Mouse (Mus musculus) gastrocnemius, postnatal 25 days (tissue): ENCODE results near the gene Fryl. TPM values are rescaled to one million over a fixed set of nuclear protein-coding genes. Genes with fewer than 3 reads are reported as not detected.
A peak's percentile ranks its signal among the peaks of the same experiment; 100 is the strongest.

Experiments
- DNase-seq: peaks from one replicate; pipeline ENCODE4 v3.0.0; 2022
- total RNA-seq, 2 experiments: library from RNA; stranded (reverse); gene quantifications; 1 replicate in 1 of 2; 2 replicates in 1 of 2; pipeline ENCODE4 v1.2.3; 2021

The Fryl gene
- total RNA-seq, 2 experiments from 2014 or later: 14.6 to 15.2 TPM

DNA sequence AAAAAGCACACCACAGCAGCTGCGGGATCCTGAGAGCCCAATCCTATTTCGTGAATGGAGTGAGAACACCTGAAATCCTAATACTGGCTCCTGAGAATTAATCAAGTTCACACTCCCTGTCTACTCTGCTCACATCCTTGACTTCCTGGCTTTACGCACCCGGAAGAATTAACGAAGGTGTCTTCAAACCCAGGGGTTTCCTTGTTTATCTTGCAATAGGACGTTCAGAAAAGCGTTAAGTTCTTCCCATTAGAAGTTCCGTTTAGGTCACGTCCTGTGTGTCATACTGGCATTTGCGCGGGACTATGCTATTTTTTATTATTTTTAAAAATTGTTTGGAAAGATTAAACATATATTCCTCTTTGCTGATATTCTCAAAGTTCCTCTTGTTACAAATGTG lies 677 bp upstream of the Fryl start:
- no peak for DNase-seq

- peak; percentile 54 for DNase-seq
Observed at GRCm38 (mm10) chr5:73255321-73256251, 833 bp downstream of the Fryl start.

DNA sequence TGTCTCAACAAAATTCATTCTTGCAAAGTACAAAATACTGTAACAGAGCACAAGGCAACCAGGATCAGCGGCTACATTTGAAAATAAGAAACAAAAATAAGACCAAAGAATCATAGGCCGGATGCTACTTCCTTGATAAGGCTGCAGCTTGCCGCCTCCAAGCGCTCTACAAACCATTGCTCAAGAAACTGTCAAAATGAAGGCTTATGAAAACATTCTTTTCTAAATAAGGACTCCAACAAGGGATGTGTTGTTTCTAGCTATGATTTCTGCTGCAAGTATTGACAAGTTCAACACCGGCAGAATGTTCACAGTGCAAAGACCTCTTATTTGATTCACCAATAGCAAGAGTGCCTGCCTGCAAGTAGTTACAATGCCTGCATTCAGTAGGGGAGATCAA lies 1.8 kb downstream of the Fryl start:
- DNase-seq: no peak

GRCm38 (mm10) chr5:73252739-73253138 lies 3.7 kb downstream of the Fryl start:
- no peak for DNase-seq

- DNase-seq: no peak
Observed at GRCm38 (mm10) chr5:73249341-73249740, 7.1 kb downstream of the Fryl start.

- no peak for DNase-seq
Observed at GRCm38 (mm10) chr5:73248211-73248610, 8.2 kb downstream of the Fryl start.

DNA sequence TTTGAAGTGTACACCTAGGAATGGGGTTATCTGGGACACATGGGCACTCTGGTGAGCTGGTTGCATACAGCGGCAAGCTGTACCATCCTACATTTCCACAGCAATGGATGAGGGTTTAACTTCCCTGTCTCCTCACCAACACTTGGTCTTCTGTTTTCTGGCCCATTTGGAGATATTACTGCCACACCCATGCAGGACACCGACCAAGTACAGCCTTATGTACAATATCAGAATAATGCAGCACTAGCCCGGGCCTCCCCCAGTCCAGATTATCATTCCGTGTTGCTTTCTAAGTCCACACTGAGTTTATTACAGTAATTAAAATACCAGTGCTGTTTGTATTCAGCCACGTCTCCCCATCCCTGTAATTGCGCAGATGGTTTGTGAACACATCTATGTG lies 10.0 kb downstream of the Fryl start:
- no peak for DNase-seq

DNA sequence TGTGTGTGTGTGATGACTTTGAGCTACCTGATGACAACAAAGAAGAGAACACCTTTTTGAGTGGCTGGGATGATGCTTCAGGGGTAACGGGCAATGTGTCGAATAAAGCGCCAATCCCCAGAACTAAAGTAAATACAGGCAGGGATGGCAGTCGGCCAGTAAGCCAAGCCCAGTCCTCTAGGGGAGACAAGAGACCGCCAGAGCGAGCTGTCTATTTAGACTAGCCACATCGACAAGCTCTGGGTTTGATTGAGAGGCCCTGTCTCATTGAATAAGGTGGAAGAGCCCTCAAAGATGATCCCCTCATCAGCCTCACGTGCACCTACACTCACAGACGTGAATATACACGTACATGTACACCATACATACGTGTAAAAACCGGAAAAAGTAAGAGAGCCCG lies 12.0 kb downstream of the Fryl start:
- no peak for DNase-seq

GRCm38 (mm10) chr5:73241966-73242365 lies 14.5 kb downstream of the Fryl start:
- no peak for DNase-seq

DNA sequence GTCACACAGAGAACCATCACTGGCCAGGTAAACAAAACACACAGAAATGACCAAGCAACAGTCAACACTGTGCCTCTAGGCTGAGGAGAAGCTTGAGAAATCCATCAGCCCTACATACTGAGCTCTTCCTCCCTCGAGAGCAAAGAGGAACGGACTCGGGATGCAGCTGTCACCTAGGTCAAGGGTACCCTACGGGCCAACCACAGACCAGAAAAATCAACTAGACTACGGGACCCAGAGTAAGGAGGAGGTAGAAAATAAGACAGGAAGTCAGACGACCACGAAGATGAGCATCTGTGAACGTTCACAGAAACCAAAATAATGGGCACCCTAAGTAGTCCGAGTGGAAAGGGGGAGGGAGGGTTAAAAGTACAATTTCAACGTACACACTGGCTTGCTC lies 15.1 kb downstream of the Fryl start:
- DNase-seq: no peak

- DNase-seq: no peak
Observed at GRCm38 (mm10) chr5:73240391-73240790, 16.0 kb downstream of the Fryl start.

GRCm38 (mm10) chr5:73236894-73237334 lies 19.5 kb downstream of the Fryl start:
- no peak for DNase-seq

DNA sequence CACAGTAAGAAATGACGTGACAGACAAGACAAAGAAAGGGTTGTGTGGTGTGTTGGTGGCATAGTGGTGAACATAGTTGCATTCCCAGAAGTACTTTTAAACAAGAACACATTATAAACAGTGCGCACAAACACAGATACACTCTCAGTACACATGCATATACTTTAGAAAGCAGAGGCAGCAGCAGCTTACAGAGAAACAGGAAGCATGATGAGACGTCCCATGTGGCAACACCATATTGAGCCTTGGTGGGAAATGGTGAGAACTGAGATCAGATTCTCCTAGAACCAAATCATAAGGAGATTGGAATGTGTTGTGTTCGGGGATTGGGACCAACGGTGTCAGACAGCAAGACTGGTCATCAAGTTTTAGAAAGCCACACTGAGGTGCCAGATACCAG lies 21.2 kb downstream of the Fryl start:
- DNase-seq: no peak

GRCm38 (mm10) chr5:73233018-73233881 lies 23.2 kb downstream of the Fryl start:
- no peak for DNase-seq

DNA sequence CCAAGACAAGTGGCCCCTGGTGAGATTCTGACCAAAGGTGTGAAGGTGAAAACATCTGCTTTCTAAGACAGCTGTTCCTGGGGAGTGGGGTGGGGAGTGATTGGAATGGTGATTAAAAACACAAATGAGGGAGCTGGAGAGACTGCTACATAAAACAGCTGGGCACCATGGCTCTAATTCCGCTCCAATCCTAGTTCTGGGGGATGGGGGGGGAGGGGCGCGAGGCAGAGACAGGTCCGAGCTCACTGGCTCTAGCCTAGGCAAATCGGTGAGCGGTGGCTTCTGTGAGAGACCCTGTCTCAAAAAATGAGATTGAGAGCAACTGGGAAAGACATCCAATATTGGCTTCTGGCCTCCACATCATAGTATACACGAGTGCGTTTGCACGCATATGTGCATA lies 24.2 kb downstream of the Fryl start:
- no peak for DNase-seq

- no peak for DNase-seq
Observed at GRCm38 (mm10) chr5:73231835-73232234, 24.6 kb downstream of the Fryl start.

GRCm38 (mm10) chr5:73230171-73230570 lies 26.2 kb downstream of the Fryl start:
- no peak for DNase-seq

DNA sequence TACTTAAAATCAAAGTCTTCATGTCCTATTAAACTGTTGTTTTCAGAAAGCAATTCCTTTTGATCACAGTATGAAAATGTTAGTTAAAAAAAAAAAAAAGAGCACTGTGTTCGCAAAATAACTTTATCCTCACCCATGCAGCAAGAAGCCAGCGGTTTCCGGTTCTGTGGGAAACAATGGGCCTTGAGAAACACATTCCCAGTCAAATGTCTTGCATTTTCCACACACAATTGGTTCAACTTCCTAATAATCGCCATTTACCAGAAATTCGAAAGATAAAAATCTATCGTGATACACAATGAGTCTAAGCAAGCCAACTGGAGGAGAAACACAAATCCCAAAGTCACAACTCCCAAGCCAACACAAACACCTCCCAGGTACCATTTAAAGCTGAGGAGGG lies 27.0 kb downstream of the Fryl start:
- no peak for DNase-seq

DNA sequence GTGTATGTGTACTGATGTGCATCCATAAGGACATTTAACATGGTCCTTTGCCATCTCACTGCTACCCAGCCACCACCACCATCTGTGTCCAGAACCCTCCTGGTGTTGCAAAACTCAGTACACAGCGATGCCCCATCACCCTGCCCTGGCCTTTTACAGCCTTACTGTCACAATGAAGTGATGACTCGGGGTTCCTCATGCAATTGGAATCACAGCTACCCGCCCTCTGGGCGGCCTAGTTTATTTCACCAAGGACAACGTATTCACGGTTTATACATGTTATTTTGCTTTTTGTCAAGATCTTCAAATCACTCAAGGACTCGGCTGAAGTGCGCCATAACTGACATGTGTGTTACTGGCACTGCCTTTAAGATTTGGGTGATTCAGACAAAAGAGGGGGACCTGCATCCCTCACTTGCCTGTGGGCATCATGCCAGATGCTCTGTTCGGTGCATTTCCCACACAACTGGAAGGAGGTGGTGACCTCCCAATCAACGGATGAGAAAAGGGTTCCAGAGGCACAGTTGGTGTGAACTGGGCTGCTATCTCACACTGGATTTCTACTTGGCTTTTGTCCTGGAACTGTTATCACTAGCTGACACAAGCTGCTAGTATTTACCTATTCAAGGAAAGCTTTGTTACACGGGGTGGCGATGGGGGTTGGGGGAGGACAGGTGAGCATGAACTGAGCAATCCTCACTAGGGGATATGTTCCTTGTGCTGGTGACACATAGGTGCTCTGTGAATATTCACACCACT lies 27.9 kb downstream of the Fryl start:
- no peak for DNase-seq

DNA sequence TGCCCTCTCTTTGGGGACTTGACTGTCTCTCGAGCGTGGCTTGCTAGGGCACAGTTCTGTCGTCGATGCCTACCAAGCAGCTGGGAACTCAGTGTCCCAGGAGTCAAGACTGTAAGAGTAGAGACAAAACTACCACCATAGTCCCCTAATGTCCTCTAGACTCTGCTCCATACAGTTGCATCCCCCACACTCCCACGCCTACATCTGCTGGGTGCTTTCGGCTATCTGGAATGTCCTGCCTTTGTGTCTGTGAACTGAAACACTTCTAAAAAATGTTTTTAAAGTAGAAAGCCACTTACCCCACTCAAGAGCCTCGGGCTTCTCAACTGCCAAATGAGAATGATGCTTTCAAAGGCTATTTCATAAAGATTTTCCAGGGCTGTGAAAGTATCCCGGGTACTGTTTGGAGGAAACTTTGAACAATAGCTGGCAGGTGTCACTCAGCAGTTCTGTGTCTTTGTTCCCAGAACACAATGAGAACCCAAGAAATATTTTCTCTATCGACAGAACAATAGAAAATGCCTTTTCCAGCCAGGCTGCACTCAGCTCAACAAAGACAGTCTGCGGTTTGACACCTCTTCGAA lies 28.8 kb downstream of the Fryl start:
- DNase-seq: no peak

GRCm38 (mm10) chr5:73223065-73223464 lies 33.4 kb downstream of the Fryl start:
- DNase-seq: no peak

DNA sequence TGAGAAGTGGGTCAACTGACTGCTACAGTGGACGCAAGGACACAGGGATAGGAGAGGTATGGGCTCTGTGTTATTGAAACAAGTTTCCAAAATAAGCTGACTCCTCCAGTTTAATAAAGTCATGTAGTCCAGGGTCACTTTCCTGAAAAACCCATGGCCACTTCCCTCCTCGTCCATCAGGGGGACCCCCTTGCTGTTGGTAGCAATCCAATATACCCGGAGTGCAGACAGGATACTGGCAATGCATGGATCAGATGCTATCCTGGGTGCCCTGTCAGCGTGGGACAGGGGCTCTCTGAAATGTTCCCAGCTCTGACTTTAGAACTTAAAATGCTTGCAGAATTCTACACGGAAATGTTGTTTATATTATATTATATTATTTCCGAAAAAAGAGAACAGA lies 34.0 kb downstream of the Fryl start:
- DNase-seq: no peak
